Mouse (Mus musculus): Measurements from ENCODE around the gene Rpl21.
A peak's percentile ranks its signal among the peaks of the same experiment; 100 is the strongest.

Gene Rpl21

DNA sequence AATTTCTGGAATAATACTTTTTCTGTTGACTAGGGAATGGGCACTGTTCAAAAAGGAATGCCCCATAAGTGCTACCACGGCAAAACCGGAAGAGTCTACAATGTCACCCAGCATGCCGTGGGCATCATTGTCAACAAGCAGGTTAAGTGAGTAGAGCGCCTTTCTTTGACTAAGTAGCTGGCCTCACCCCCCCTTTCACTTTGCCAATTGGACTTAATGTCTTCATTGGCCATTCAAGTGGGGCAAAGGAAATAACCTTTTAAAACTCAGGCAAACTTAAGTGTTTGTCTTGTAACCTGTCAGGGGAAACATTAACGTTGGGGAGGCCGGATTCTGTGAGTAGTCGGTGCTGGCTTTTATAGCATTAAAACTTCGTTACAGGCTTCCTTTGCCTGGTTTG is 2.3 kb downstream of the Rpl21 start:
- DNase-seq, result no peak

GRCm38 (mm10) chr5:146837967-146838720 is 5.5 kb downstream of the Rpl21 start:
- DNase-seq, result no peak

- no peak for DNase-seq
Observed at GRCm38 (mm10) chr5:146838836-146839648, 6.4 kb downstream of the Rpl21 start.

- DNase-seq, result no peak
Observed at GRCm38 (mm10) chr5:146839760-146840159, 7.1 kb downstream of the Rpl21 start.

DNA sequence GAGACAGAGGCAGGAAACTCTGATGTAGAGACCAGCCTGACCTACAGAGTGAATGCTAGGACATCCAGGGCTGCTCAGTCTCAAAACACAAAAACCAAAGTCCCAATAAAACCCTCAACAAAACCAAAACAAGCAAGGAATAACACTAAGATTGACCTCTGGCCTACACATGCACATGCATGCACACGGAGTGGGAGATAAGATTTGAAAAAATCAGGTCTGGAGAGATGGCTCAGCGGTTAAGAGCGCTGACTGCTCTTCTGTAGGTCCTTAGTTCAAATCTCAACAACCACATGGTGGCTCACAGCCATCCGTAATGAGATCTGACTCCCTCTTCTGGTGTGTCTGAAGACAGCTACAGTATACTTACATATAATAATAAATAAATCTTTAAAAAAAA is 7.7 kb downstream of the Rpl21 start:
- no peak for DNase-seq

DNA sequence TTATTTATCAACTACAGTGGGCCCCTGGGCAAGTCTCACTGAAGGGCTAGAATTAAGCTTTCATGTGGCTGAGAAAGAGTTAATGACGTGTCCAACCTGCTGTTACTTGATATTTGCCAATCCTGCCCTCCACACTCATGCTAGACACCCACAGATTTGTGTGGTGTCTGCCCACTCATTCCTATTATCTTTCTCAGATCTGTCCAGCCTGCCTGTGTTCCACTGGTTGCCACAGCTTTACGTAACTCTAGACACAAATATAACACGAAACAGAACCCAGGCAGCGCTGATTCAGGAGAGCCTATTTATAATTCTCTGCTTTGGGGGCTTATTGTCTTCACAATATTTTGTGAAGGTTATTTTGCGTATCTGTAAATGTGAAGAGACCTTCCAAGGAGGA is 8.6 kb downstream of the Rpl21 start:
- DNase-seq, result no peak

DNA sequence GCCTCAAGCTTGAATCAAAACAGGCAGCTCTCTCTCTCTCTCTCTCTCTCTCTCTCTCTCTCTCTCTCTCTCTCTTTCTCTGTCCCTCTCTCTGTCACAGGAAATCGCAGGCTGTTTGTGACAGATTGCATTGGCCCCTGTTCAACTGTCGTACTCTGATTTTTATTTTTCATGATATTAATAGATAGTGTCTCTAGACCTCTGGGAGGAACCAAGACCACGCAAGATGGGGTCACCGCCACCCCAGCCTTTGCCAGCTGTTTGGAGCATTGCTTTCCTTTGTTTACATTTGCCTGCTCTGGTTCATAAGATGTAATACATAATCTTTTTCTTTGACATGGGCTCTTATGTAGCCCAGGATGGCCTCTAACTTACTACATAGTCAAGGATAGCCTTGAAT is 9.3 kb downstream of the Rpl21 start:
- DNase-seq, result no peak

GRCm38 (mm10) chr5:146844301-146844941 is 11.7 kb downstream of the Rpl21 start:
- DNase-seq, result no peak

- DNase-seq, result peak; percentile 41 to 42
Observed at GRCm38 (mm10) chr5:146844945-146845365, 12.3 kb downstream of the Rpl21 start, which contains the start of gene Rasl11a. Rasl11a (plus strand) TSS chr5:146845071.

DNA sequence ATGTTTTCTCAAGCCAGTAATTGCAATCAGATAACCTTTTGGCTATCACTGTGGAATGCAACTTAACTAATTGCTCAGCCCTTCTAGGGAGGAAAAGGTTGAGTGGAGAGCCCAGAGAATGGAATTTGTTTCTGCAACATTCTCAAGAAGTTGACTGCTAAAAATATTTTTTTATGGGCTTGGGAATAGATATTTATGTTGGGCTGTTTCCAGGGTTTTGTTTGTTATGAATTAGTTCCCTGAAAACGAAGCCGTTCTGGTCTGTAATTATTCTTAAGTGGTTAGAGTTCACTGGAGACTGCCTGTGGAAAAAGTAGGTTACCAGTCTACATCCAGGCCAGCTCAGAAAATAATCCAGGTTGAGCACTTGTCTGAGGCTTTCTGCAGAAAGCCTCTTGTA is 13.8 kb downstream of the Rpl21 start:
- DNase-seq, result no peak

DNA sequence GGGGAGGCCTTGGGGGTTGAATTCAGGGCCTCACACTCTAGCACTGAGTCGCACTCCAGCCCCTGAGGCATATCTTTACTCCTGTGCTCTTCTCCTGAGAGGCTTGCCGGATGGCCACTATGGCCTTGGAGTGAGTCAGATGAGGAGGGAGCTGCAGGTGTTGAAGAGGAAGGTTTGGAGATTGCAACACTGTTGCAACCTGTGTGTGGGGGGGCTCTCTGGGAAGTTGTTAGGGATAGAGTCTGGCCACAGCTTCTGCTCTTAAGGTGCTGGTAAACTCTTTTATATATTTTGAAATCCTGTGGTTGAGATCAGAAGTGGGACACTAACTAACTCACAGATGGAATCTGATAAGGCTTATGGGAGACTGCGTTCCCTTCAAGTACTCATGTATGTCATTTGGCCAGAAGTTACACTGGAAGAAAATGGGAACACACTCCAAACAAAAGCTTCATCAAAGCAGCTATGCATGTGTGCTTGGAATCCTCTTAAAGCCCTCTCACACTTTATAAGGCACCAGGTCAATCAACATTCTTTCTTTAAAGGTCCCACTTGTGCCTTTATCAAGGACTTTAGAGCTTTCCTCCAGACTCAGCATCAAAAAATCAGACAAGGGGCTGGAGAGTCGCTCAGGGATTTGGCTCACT is 16.4 kb downstream of the Rpl21 start:
- no peak for DNase-seq

- no peak for DNase-seq
Observed at GRCm38 (mm10) chr5:146856106-146856505, 23.4 kb downstream of the Rpl21 start.

GRCm38 (mm10) chr5:146857620-146858019 is 24.9 kb downstream of the Rpl21 start:
- DNase-seq, result no peak

DNA sequence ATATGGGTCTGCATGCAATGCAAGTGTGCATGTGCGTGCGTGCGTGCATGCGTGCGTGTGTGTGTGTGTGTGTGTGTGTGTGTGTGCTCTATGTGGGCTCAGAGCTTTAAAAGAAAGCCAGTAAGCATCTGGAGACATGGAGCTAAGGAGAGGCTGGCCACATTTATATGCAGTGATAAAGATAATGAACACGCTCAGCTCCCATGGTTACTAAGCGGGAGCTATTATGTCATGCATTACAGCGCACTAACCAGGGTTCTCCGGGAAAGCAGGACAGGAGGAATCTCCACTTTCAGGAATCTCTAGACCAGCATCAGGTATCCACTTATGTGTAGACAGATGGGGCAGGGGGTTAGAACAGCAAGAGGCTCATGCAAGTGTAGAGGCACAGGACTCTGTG is 26.1 kb downstream of the Rpl21 start:
- DNase-seq, result no peak

GRCm38 (mm10) chr5:146859246-146859645 is 26.6 kb downstream of the Rpl21 start:
- DNase-seq, result no peak

DNA sequence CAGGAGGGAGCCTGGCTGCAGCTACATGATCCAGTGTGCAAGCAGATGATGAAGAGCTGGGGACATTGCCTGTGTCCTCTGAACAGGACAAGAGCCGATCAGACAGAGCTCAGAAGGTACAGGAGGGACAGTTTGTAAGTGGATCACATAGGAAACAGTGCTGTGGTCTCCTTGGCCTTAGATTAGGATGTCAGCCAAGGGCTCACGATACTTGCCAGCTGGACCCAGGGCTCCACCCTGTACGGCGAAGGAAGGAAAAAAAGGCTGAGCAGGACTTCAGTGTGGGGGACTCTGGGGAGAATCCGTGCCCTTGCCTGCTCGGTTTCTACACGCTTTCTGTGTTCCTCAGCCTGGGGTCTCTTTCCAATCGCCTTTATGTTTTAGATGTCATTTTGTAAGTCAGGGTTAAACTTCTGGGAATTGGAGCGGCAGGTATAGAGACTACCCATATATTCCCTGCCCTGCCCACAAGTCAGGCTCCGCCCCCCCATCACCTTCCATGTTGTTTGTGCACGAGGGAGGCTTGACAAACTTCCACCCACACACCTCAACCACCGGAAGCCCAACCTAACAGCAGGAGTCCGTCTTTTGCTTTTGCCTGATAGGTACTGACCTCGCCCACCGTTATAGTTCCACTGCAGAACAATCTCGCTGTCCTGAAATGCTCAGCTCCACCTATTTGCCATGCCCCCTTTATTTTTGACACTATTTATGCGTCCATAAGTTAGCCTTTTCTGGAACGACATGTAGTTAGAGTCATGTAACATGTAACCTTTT is 27.7 kb downstream of the Rpl21 start:
- no peak for DNase-seq

GRCm38 (mm10) chr5:146861588-146861987 is 28.9 kb downstream of the Rpl21 start:
- peak in 1 of 2 experiments; percentile 15 for DNase-seq

GRCm38 (mm10) chr5:146865511-146865910 is 32.8 kb downstream of the Rpl21 start:
- no peak for DNase-seq

DNA sequence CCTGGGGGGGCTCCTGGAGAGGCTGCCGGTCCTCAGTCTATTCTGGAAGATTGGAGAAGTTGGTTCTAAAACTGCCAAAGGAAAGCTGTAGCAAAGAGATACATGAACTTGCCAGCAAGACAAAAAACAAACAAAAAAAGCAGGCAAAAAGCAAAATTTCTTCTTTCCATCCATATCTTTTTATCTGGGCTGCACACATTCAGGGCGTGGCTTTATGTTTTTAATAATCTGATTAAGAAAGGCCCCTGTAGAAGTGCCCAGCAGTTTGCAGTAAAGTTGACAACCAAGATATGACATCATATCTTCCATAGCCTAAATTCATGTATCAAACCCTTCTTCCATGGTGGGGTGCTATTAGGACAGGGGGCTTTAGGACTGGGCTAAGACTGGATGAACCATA is 33.6 kb downstream of the Rpl21 start:
- no peak for DNase-seq

GRCm38 (mm10) chr5:146867246-146867945 is 34.7 kb downstream of the Rpl21 start:
- peak; percentile 30 to 52 for DNase-seq

GRCm38 (mm10) chr5:146867946-146868314 is 35.2 kb downstream of the Rpl21 start:
- no peak for DNase-seq

Measured in spleen, adult 18-20 months (tissue).